Mouse (Mus musculus) cerebellum, postnatal 36 days (tissue): ENCODE measurements around the gene Clec4a1.

Source experiments
- DNase-seq, 2 experiments: peaks; one replicate each; pipeline ENCODE4 v3.0.0; 2021 to 2022; ENCODE audit warnings: mixed read lengths in 2 of 2

Gene Clec4a1

GRCm38 (mm10) chr6:122921451-122921850, at the start of gene Clec4a1:
TSS of gene Clec4a1 (plus strand) at chr6:122921848.
- DNase-seq, result no peak

GRCm38 (mm10) chr6:122872800-122873199, 48.8 kb upstream of the Clec4a1 start:
- DNase-seq, result no peak

- peak; percentile 98 to 100 for DNase-seq
These were observed 47.6 kb upstream of the Clec4a1 start, which contains the start of gene Necap1 for GRCm38 (mm10) chr6:122873871-122874719. TSS of gene Necap1 (plus strand) at chr6:122874474.

- peak in 1 of 2 experiments; percentile 64 for DNase-seq
These were observed 46.8 kb upstream of the Clec4a1 start for GRCm38 (mm10) chr6:122874720-122875389.

- no peak for DNase-seq
These were observed 42.4 kb upstream of the Clec4a1 start for GRCm38 (mm10) chr6:122879141-122879735.

GRCm38 (mm10) chr6:122879781-122880505, 41.7 kb upstream of the Clec4a1 start:
- no peak for DNase-seq

GRCm38 (mm10) chr6:122881287-122881686, 40.4 kb upstream of the Clec4a1 start:
- no peak for DNase-seq

GRCm38 (mm10) chr6:122883603-122884002, 38.0 kb upstream of the Clec4a1 start:
- DNase-seq, result no peak

- DNase-seq, result no peak
These were observed 32.0 kb upstream of the Clec4a1 start for GRCm38 (mm10) chr6:122889599-122889998.

GRCm38 (mm10) chr6:122892442-122893049, 29.1 kb upstream of the Clec4a1 start:
- peak; percentile 51 to 54 for DNase-seq

- no peak for DNase-seq
These were observed 1.7 kb upstream of the Clec4a1 start for GRCm38 (mm10) chr6:122919922-122920321.

- no peak for DNase-seq
These were observed 13.2 kb downstream of the Clec4a1 start for GRCm38 (mm10) chr6:122934845-122935244.

GRCm38 (mm10) chr6:122939618-122940017, 18.0 kb downstream of the Clec4a1 start:
- no peak for DNase-seq

- DNase-seq, result no peak
These were observed 25.1 kb downstream of the Clec4a1 start for GRCm38 (mm10) chr6:122946760-122947159.

- no peak for DNase-seq
These were observed 30.8 kb downstream of the Clec4a1 start, which contains the start of gene Clec4a3 for GRCm38 (mm10) chr6:122952401-122952800. TSS of gene Clec4a3 (plus strand) at chr6:122952515.

GRCm38 (mm10) chr6:122964562-122964961, 42.9 kb downstream of the Clec4a1 start:
- DNase-seq, result no peak

- no peak for DNase-seq
These were observed 47.4 kb downstream of the Clec4a1 start for GRCm38 (mm10) chr6:122969048-122969447.
